Mouse (Mus musculus) cortical plate, adult 2 months (tissue): ENCODE measurements around the gene Mageb18.

Source experiments
- CTCF ChIP-seq: fragments of 200-500 bp; IDR thresholded peaks from 2 replicates; pipeline ENCODE4 v1.5.1; 2011; ENCODE audit warnings: mild to moderate bottlenecking, control low read depth, low read length; ENCODE audit not compliant: insufficient read depth; ENCODE audit errors: extremely low read depth
- POLR2A ChIP-seq: fragments of 200-500 bp; IDR thresholded peaks from 2 replicates; pipeline ENCODE4 v1.6.1; 2011; ENCODE audit warnings: mild to moderate bottlenecking, low read length, control low read depth; ENCODE audit not compliant: insufficient read depth; ENCODE audit errors: extremely low read depth

- TF ChIP-seq POLR2A (no peak), CTCF (no peak)
Measured at GRCm38 (mm10) chrX:92464773-92465172, 134.6 kb downstream of the Mageb18 start.
